In genomic region chr14:33539559-33540167, GRCm38 (mm10) we compare ENCODE assay signal across 25 mouse cellular contexts. TPM values are rescaled to one million over a fixed set of nuclear protein-coding genes. Genes with fewer than 3 reads are reported as not detected.
DNase-seq lines count a peak whose midpoint lies in the region; ATAC-seq and TF ChIP-seq lines count a peak whose summit lies in the region.
"Had no signal": no experiment of that assay in that cellular context is flagged by ENCODE, and none has a peak within 500 bp of the region (broad histone marks: within the 10 kb centered on the region; RNA-seq: fewer than 3 reads in every experiment).

No protein-coding gene starts in this region.

- no peak overlapping the region for H3K9ac ChIP-seq in hindbrain, embryonic 13.5 days
- no peak overlapping the region for H3K9ac ChIP-seq in hindbrain, postnatal 0 days (replicated peaks; ENCODE audit: low read length)
- no peak overlapping the region for H3K9ac ChIP-seq in midbrain, embryonic 13.5 days (replicated peaks)
- no peak overlapping the region for H3K9ac ChIP-seq in midbrain, embryonic 11.5 days (ENCODE audit: low read length)
- H3K9ac ChIP-seq: embryonic facial prominence, embryonic 12.5 days; forebrain, embryonic 15.5 days; heart, embryonic 15.5 days had no signal

- H3K4me2 ChIP-seq in hindbrain, embryonic 13.5 days = no peak overlapping the region
- H3K4me2 ChIP-seq in hindbrain, postnatal 0 days (ENCODE audit: low read depth, low read length) = no peak overlapping the region
- H3K4me2 ChIP-seq in midbrain, embryonic 13.5 days (replicated peaks) = no peak overlapping the region
- H3K4me2 ChIP-seq in midbrain, embryonic 11.5 days = no peak overlapping the region
- H3K4me2 ChIP-seq: embryonic facial prominence, embryonic 12.5 days; forebrain, embryonic 15.5 days; heart, embryonic 11.5 days; heart, embryonic 15.5 days had no signal

- H3K36me3 ChIP-seq in hindbrain, embryonic 13.5 days = no peaks in the 10 kb centered on the region
- no peaks in the 10 kb centered on the region for H3K36me3 ChIP-seq in hindbrain, postnatal 0 days (ENCODE audit: insufficient read depth, low read length)
- no peaks in the 10 kb centered on the region for H3K36me3 ChIP-seq in midbrain, embryonic 13.5 days
- no peaks in the 10 kb centered on the region for H3K36me3 ChIP-seq in midbrain, embryonic 11.5 days (ENCODE audit: control insufficient read depth, insufficient read depth, low read length)
- H3K36me3 ChIP-seq: embryonic facial prominence, embryonic 12.5 days; forebrain, embryonic 15.5 days; heart, embryonic 15.5 days; hindbrain, embryonic 10.5 days had no signal

- WGBS in hindbrain, embryonic 13.5 days = 76% methylated on average over 7 of the region's 7 CpGs
- WGBS in hindbrain, postnatal 0 days = 78% methylated on average over 7 of the region's 7 CpGs
- 63% methylated on average over 7 of the region's 7 CpGs for WGBS in midbrain, embryonic 13.5 days
- WGBS in midbrain, embryonic 11.5 days = 87% methylated on average over 7 of the region's 7 CpGs

- no peak overlapping the region for H3K4me3 ChIP-seq in hindbrain, embryonic 13.5 days
- H3K4me3 ChIP-seq in hindbrain, postnatal 0 days (ENCODE audit: low read length) = no peak overlapping the region
- no peak overlapping the region for H3K4me3 ChIP-seq in midbrain, embryonic 13.5 days (replicated peaks)
- no peak overlapping the region for H3K4me3 ChIP-seq in midbrain, embryonic 11.5 days (ENCODE audit: low read depth, low read length)
- H3K4me3 ChIP-seq: embryonic facial prominence, embryonic 12.5 days; forebrain, embryonic 15.5 days; heart, adult 2 months; heart, embryonic 15.5 days; hindbrain, embryonic 10.5 days had no signal

- H3K27ac ChIP-seq in hindbrain, embryonic 13.5 days = 0 out of 2 replicates have a peak overlapping the region, but pooled peaks have one; percentile 3
- no peak overlapping the region for H3K27ac ChIP-seq in hindbrain, postnatal 0 days
- H3K27ac ChIP-seq in midbrain, embryonic 13.5 days = 0 out of 2 replicates have a peak overlapping the region, but pooled peaks have one; percentile 44
- no peak overlapping the region for H3K27ac ChIP-seq in midbrain, embryonic 11.5 days (ENCODE audit: low read depth, low read length)
- H3K27ac ChIP-seq: embryonic facial prominence, embryonic 12.5 days; forebrain, embryonic 15.5 days; heart, adult 2 months; heart, embryonic 15.5 days; hindbrain, embryonic 10.5 days had no signal

- no peak for ATAC-seq in hindbrain, embryonic 13.5 days (ENCODE audit: low FRiP score)
- no peak for ATAC-seq in hindbrain, postnatal 0 days
- ATAC-seq in midbrain, embryonic 13.5 days = peak; percentile 71
- ATAC-seq in midbrain, embryonic 11.5 days (ENCODE audit: low FRiP score) = no peak
- ATAC-seq: activated CD4-positive, CD25-positive, alpha-beta regulatory T cell, adult 4 months; forebrain, embryonic 15.5 days; Patski had no signal

- H3K27me3 ChIP-seq in hindbrain, embryonic 13.5 days = no peaks in the 10 kb centered on the region
- H3K27me3 ChIP-seq in hindbrain, postnatal 0 days (ENCODE audit: insufficient read depth, low read length) = no peaks in the 10 kb centered on the region
- no peaks in the 10 kb centered on the region for H3K27me3 ChIP-seq in midbrain, embryonic 13.5 days
- no peaks in the 10 kb centered on the region for H3K27me3 ChIP-seq in midbrain, embryonic 11.5 days (ENCODE audit: control insufficient read depth, insufficient read depth, low read length)
- H3K27me3 ChIP-seq: embryonic facial prominence, embryonic 12.5 days; forebrain, embryonic 15.5 days; heart, embryonic 15.5 days had no signal

- peaks cover 8% of the 10 kb centered on the region; the same call in 1 of the 2 replicates for H3K9me3 ChIP-seq in hindbrain, embryonic 13.5 days
- no peaks in the 10 kb centered on the region for H3K9me3 ChIP-seq in hindbrain, postnatal 0 days (ENCODE audit: low read length)
- no peaks in the 10 kb centered on the region for H3K9me3 ChIP-seq in midbrain, embryonic 13.5 days
- H3K9me3 ChIP-seq in midbrain, embryonic 11.5 days (ENCODE audit: control insufficient read depth, low read length) = no peaks in the 10 kb centered on the region
- H3K9me3 ChIP-seq: embryonic facial prominence, embryonic 12.5 days; forebrain, embryonic 15.5 days; heart, embryonic 15.5 days had no signal

- no peak for TF ChIP-seq CTCF in hindbrain, postnatal 0 days (IDR thresholded peaks at IDR 0.05; ENCODE audit: low read depth)

- DNase-seq in hindbrain, postnatal 0 days (ENCODE audit: low spot score) = no peak
- DNase-seq in midbrain, embryonic 11.5 days (ENCODE audit: low spot score, missing footprints) = no peak
- DNase-seq in right cerebral cortex, postnatal 10 days (ENCODE audit: low spot score in 2 of 2) = peak; percentile 14 to 18
- no peak for DNase-seq in right cerebral cortex, postnatal 4 days
- DNase-seq in B cell, adult 2 months = no peak
- no peak for DNase-seq in cerebellum, postnatal 4 days (ENCODE audit: low spot score in 2 of 2)
- DNase-seq: adrenal gland, adult 2 months; adrenal gland, postnatal 25 days; cerebellum, adult 2 months; cerebellum, postnatal 10 days; embryo, embryonic 11 days; gastrocnemius, postnatal 10 days; heart, adult 2 months; heart, postnatal 14 days had no signal

- H3K4me1 ChIP-seq in hindbrain, embryonic 13.5 days (replicated peaks) = no peaks in the 10 kb centered on the region
- H3K4me1 ChIP-seq in hindbrain, postnatal 0 days (ENCODE audit: insufficient read depth, low read length) = no peaks in the 10 kb centered on the region
- H3K4me1 ChIP-seq in midbrain, embryonic 13.5 days (replicated peaks) = 0 out of 2 replicates have a peak, but pooled peaks cover 3% of the 10 kb centered on the region
- no peaks in the 10 kb centered on the region for H3K4me1 ChIP-seq in midbrain, embryonic 11.5 days (ENCODE audit: control insufficient read depth, insufficient read depth, low read length)
- H3K4me1 ChIP-seq: embryonic facial prominence, embryonic 12.5 days; forebrain, embryonic 15.5 days; heart, embryonic 15.5 days; hindbrain, embryonic 10.5 days had no signal

RNA-seq across cellular contexts. Expression of gene Ptpn20, which starts 49.3 kb away (rescaled TPM):
- polyA plus RNA-seq in hindbrain, embryonic 13.5 days (2015; fragmentation: Nextera tagmentation; extraction: Ambion mirVana) = 0.17 TPM in 1 of 2 replicates, not detected in the other
- total RNA-seq in hindbrain, postnatal 0 days (2014; rRNA removed) = 0.14 and 0.42 TPM in 2 replicates
- 0.37 and 0.44 TPM in 2 replicates for polyA plus RNA-seq in hindbrain, postnatal 0 days (2015; fragmentation: Nextera tagmentation; extraction: Ambion mirVana)
- 0.08 TPM in 1 of 2 replicates, not detected in the other for polyA plus RNA-seq in midbrain, embryonic 13.5 days (2015; fragmentation: Nextera tagmentation; extraction: Ambion mirVana)
- not detected in 2 replicates for polyA plus RNA-seq in midbrain, embryonic 11.5 days (2014; fragmentation: Nextera tagmentation; extraction: Ambion mirVana)
- total RNA-seq: adrenal gland, adult 2 months; adrenal gland, postnatal 25 days; common myeloid progenitor, adult 5-6 weeks; gastrocnemius, postnatal 10 days; gastrocnemius, postnatal 4 days; heart, adult 2 months; heart, postnatal 14 days had no signal
- polyA plus RNA-seq: activated CD4-positive, CD25-positive, alpha-beta regulatory T cell, adult 4 months; adrenal gland, adult 2 months; Patski had no signal

Comparison
In these comparisons a context has a peak if more than half of its experiments do, and no peak if none do; other contexts are left out.
1. H3K27ac ChIP-seq: peak in hindbrain, embryonic 13.5 days (single experiment) and midbrain, embryonic 13.5 days (single experiment); none in hindbrain, postnatal 0 days (single experiment) and midbrain, embryonic 11.5 days (single experiment).
2. DNase-seq: peak in right cerebral cortex, postnatal 10 days (2 of 2); none in hindbrain, postnatal 0 days (single experiment), midbrain, embryonic 11.5 days (single experiment), right cerebral cortex, postnatal 4 days (single experiment), B cell, adult 2 months (0 of 2) and cerebellum, postnatal 4 days (0 of 2).